Mouse (Mus musculus) C2C12 (cell line): ENCODE results near the gene Cecr2.

ENCODE experiments used
- CTCF ChIP-seq: IDR thresholded peaks from one replicate; pipeline ENCODE4 v1.5.1; 2011; ENCODE audit not compliant: control insufficient read depth, insufficient read depth, insufficient read length
- MAX ChIP-seq: IDR thresholded peaks from one replicate; pipeline ENCODE4 v1.6.1; 2011; ENCODE audit warnings: mild to moderate bottlenecking, control low read depth
- MYOD1 ChIP-seq: IDR thresholded peaks from one replicate; pipeline ENCODE4 v1.6.1; 2011; ENCODE audit warnings: low read depth; ENCODE audit not compliant: control insufficient read depth, insufficient read length
- USF1 ChIP-seq: IDR thresholded peaks from one replicate; pipeline ENCODE4 v1.6.1; 2011; ENCODE audit warnings: low read depth, mild to moderate bottlenecking, control low read depth, moderate library complexity

- no peak for TF ChIP-seq CTCF
- TF ChIP-seq USF1, result no peak
- TF ChIP-seq MYOD1, result no peak
- TF ChIP-seq MAX, result no peak
Observed at GRCm38 (mm10) chr6:120782948-120783347, 116.8 kb downstream of the Cecr2 start.
